Mouse (Mus musculus): ENCODE data around the gene Ier5l.

DNA sequence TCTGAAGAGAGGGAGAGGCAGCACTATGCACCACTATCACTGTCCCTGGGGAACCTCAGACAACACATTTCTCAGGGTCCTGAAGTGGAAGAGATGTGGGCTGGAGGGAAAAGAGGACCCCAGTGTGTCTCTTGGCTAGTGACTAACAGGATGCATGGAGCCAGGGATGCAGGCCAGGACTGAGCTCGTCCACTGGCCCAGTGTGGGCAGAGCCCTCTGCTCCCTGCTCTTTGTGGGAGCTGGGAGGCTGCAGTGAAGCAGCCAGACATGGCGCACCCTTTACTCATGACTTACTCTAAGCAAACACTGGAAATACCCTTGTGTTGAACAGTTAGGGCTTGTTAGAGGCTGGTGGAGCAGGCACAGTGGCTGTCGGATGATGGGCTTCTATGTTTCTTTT lies 20.4 kb downstream of the Ier5l start:
- TF ChIP-seq POLR2A (IDR thresholded peaks at IDR 0.05; ENCODE audit: low read depth, low read length) (no peak), MEF2A (IDR thresholded peaks at IDR 0.05; ENCODE audit: borderline replicate concordance, low read depth, low read length) (no peak), KAT2A (IDR thresholded peaks at IDR 0.05; ENCODE audit: insufficient replicate concordance, low read length) (no peak), CTCF (conservative IDR thresholded peaks at IDR 0.05 in 1 of 2, IDR thresholded peaks at IDR 0.05 in 1 of 2; ENCODE audit: low read depth in 2 of 2, low read length in 2 of 2) (no peak), ZC3H11A (IDR thresholded peaks at IDR 0.05; ENCODE audit: low read depth, low read length) (no peak), USF1 (IDR thresholded peaks at IDR 0.05; ENCODE audit: low read depth, low read length) (no peak), JUN (IDR thresholded peaks at IDR 0.05; ENCODE audit: insufficient read depth, low read depth, low read length) (no peak), NELFE (IDR thresholded peaks at IDR 0.05; ENCODE audit: low read depth, low read length) (no peak), EP300 (IDR thresholded peaks at IDR 0.05; ENCODE audit: low read length) (no peak), E2F4 (IDR thresholded peaks at IDR 0.05; ENCODE audit: insufficient replicate concordance, low read depth, low read length) (no peak), ZMIZ1 (IDR thresholded peaks at IDR 0.05; ENCODE audit: low read depth, low read length) (no peak), BHLHE40 (IDR thresholded peaks at IDR 0.05; ENCODE audit: low read depth, low read length) (no peak), NRF1 (IDR thresholded peaks at IDR 0.05; ENCODE audit: low read depth, low read length) (no peak), UBTF (IDR thresholded peaks at IDR 0.05; ENCODE audit: low read depth, low read length) (no peak)
